Mouse (Mus musculus): Measurements from ENCODE around the gene Tec. TPM values are rescaled to one million over a fixed set of nuclear protein-coding genes. Genes with fewer than 3 reads are reported as not detected.
A peak's percentile ranks its signal among the peaks of the same experiment; 100 is the strongest.

The Tec gene
- polyA plus RNA-seq, 1 experiment from 2014 or later = 19.0 TPM

DNA sequence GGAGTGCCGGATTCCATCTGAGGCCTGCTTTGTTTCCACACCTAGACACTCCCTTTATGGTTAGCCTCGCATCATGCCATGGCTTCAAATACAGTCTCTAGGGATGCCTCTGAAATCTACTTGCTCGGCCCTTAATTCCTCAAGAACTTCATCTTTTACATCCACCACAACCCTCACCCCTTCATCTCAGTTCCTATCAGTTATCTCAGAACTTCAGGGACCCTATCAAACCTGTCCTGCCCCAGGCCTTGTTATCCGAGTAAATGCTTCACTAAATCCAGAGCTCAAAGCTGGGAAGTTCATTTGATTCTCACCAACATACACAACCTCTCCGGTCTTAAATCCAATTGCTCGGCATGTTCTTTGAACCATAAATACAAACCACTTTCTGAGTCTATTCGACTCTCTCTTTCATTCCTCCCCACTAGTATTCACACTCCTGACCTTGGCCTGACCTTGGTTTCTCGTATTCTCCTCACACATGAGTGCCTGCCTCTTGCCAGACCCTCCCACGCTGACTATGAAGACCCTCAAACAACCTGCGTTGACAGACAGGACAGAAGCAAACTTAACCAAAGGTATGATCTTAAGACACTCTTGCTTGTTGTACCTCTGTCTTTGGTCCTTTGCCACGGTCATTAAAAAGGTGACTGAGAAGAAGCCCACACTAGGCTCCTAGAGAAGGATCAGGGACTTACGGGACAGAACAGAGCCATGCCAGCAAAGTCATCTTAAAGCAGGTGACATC is 17.2 kb downstream of the Tec start:
- H3K27ac ChIP-seq = no peak overlapping the region
- no peak overlapping the region for H3K4me3 ChIP-seq
- H3K9me3 ChIP-seq (replicated peaks) = no peaks in the 10 kb centered on the region
- H3K27me3 ChIP-seq = no peaks in the 10 kb centered on the region
- H3K4me1 ChIP-seq (replicated peaks) = peaks cover 58% of the 10 kb centered on the region
- 81% methylated on average over 12 of the region's 12 CpGs for WGBS
- no peak for ATAC-seq (replicated peaks; ENCODE audit: insufficient number of reproducible peaks, insufficient read depth, low FRiP score, low read depth)
- H3K4me2 ChIP-seq = no peak overlapping the region
- no peak overlapping the region for H3K9ac ChIP-seq
- no peaks in the 10 kb centered on the region for H3K36me3 ChIP-seq

DNA sequence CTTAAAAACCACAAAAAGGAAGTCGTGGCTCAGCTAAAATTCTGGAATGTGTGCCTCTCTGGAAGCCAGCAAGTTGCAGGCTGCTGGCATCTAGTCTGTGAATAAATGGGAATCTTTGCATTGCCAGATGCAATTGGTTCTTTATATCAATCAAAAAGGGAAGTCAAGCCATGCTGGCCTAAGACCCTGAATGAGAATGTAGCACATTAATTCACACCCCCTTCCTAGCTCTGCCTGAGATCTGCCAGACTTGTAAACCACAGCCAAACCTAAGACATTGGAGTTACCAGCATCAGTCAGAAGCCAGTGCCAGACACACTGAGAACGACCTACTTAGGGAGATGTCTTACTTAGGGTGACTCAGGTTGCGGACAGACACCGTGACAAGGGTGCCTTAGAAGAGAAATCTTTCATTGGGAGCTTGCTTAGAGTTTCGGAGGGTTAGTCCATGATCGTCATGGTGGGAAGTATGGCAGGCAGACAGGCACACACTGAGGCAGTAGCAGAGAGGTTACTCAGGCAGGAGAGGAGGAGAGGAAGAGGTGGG is 19.3 kb downstream of the Tec start:
- peaks cover 58% of the 10 kb centered on the region for H3K4me1 ChIP-seq (replicated peaks)
- H3K9ac ChIP-seq = no peak overlapping the region
- no peak overlapping the region for H3K4me2 ChIP-seq
- no peak overlapping the region for H3K27ac ChIP-seq
- ATAC-seq (replicated peaks; ENCODE audit: insufficient number of reproducible peaks, insufficient read depth, low FRiP score, low read depth) = no peak
- no peaks in the 10 kb centered on the region for H3K27me3 ChIP-seq
- H3K4me3 ChIP-seq = no peak overlapping the region
- whole genome bisulfite sequencing = 81% methylated on average over 6 of the region's 6 CpGs
- H3K9me3 ChIP-seq (replicated peaks) = no peaks in the 10 kb centered on the region
- no peaks in the 10 kb centered on the region for H3K36me3 ChIP-seq

DNA sequence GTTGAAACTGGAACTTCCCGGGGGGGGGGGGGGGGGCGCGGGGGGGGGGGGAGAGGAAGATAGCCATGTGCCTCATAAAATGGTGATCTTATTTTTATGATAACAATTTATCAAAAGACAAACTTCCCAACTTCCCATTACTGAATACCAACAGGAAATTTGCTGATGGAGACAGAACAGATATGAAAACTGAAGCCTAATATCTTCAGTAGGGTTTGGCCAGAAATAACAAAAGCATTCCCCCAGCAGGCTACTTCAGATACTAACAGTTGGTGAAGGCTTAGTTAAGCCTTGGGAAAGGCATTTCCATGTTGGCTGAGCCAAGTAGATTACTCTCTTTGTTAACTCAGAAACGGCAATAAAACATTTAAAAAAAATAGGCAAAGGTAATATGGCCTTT is 21.6 kb downstream of the Tec start:
- peak; percentile 49; the same call in 1 of the 2 replicates for ATAC-seq (replicated peaks; ENCODE audit: insufficient number of reproducible peaks, insufficient read depth, low FRiP score, low read depth)
- peaks cover 51% of the 10 kb centered on the region for H3K4me1 ChIP-seq (replicated peaks)
- H3K27ac ChIP-seq = no peak overlapping the region
- H3K27me3 ChIP-seq = no peaks in the 10 kb centered on the region
- no peak overlapping the region for H3K4me2 ChIP-seq
- H3K9ac ChIP-seq = no peak overlapping the region
- no peaks in the 10 kb centered on the region for H3K9me3 ChIP-seq (replicated peaks)
- no peaks in the 10 kb centered on the region for H3K36me3 ChIP-seq
- no peak overlapping the region for H3K4me3 ChIP-seq
- 33% methylated on average over 1 of the region's 4 CpGs for WGBS

DNA sequence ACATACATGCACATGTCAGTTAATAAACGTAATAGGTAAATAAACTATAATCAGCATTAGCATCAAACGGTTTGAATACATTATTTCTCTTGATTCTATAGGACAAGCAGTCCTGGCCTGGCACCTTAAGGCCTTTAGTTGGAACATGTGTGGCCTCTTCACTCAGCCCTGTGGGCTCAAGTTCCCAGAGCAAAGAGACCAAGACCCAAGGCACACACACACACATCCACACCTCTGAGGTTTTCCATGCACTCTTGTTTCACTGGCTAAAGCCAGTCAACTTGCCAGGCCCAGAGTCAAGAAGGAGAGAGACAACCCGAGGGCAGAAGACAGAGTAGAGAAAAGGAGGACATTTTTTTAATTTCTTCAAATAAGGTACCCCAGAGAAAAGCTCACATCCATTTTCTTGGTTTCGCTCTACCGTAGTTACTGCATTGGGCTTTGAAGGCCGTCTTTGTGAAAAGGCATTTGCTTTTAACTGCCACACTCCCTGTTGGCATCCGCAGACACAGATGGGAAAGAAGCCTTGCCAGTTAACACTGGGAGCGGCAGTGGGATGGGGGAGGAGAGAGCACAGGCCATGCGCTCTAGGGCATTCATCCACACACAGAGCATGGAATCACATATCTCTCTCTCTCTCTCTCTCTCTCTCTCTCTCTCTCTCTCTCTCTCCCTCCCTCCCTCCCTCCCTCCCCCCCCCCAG is 22.2 kb downstream of the Tec start:
- peaks cover 45% of the 10 kb centered on the region for H3K4me1 ChIP-seq (replicated peaks)
- no peaks in the 10 kb centered on the region for H3K27me3 ChIP-seq
- no peaks in the 10 kb centered on the region for H3K36me3 ChIP-seq
- H3K27ac ChIP-seq = peak overlapping the region; percentile 64
- H3K9me3 ChIP-seq (replicated peaks) = no peaks in the 10 kb centered on the region
- peak; percentile 69 for ATAC-seq (replicated peaks; ENCODE audit: insufficient number of reproducible peaks, insufficient read depth, low FRiP score, low read depth)
- no peak overlapping the region for H3K9ac ChIP-seq
- 0 out of 2 replicates have a peak overlapping the region, but pooled peaks have one; percentile 2 for H3K4me2 ChIP-seq
- no peak overlapping the region for H3K4me3 ChIP-seq
- 55% methylated on average over 9 of the region's 9 CpGs for WGBS

DNA sequence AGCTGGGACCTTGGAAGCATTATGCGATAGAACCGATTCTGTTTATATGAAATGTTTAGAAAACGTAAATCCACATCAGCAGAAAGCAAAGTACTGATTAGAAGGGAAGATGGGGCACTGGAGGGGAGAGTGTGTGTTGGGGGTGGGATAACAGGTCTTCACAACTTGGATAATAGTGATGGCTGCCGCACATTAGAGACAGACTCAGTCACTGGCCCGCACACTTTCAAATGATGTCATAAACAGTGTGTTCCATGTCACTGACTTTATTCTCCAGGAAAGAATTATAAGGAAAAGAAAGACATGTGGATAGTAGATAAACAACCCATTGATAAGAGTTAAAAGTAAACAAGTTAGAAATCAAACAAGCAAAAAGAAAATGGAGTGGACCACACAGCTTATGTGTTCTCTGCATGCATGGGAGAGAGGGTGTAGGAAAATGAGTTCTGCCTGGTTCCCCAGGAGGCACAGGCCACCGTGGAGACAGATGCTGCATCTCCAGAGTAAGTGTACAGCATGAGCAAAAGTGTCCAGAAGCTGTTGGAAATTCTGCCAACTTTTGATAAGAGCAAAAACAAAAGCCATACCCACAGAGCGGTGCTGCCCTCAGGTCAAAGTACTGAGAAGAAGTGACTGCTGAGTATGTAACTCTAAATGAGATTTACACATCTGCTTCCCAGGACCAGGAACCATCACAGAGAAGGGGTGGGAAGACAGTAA is 23.3 kb downstream of the Tec start:
- H3K9ac ChIP-seq = no peak overlapping the region
- H3K27ac ChIP-seq = no peak overlapping the region

DNA sequence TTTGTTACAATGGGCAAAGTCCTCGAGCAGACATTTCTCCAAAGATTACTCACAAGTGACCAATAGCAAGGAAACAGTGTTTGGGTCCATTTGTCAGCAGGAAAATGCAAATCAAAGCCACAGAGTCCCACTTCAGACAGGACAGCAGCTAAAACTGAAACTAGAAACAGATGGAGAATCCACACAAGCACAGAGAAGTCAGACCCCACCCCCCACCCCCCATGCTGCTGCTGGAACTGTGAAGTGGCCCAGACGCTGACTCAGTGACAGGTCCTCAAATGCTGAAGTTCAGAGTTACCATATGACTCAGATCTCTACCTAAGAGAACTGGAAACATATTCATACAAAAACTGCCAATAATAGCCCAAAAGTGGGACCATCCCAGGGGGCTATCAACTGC is 24.0 kb downstream of the Tec start:
- Histone ChIP-seq H3K27me3 (no peaks in the 10 kb centered on the region), H3K4me2 (no peak overlapping the region), H3K27ac (no peak overlapping the region), H3K36me3 (no peaks in the 10 kb centered on the region), H3K9me3 (replicated peaks) (no peaks in the 10 kb centered on the region), H3K9ac (no peak overlapping the region), H3K4me1 (replicated peaks) (peaks cover 43% of the 10 kb centered on the region), H3K4me3 (no peak overlapping the region)
- 25% methylated on average over 2 of the region's 2 CpGs for WGBS
- ATAC-seq (replicated peaks; ENCODE audit: insufficient number of reproducible peaks, insufficient read depth, low FRiP score, low read depth) = no peak

More for the DNA sequence above, 23.3 kb downstream of the Tec start:
- Histone ChIP-seq H3K9me3 (replicated peaks) (no peaks in the 10 kb centered on the region), H3K36me3 (no peaks in the 10 kb centered on the region), H3K4me2 (no peak overlapping the region), H3K4me1 (replicated peaks) (peaks cover 43% of the 10 kb centered on the region), H3K4me3 (no peak overlapping the region), H3K27me3 (no peaks in the 10 kb centered on the region)
- 56% methylated on average over 7 of the region's 7 CpGs for whole genome bisulfite sequencing
- no peak; the same call in 1 of the 2 replicates for ATAC-seq (replicated peaks; ENCODE audit: insufficient number of reproducible peaks, insufficient read depth, low FRiP score, low read depth)

DNA sequence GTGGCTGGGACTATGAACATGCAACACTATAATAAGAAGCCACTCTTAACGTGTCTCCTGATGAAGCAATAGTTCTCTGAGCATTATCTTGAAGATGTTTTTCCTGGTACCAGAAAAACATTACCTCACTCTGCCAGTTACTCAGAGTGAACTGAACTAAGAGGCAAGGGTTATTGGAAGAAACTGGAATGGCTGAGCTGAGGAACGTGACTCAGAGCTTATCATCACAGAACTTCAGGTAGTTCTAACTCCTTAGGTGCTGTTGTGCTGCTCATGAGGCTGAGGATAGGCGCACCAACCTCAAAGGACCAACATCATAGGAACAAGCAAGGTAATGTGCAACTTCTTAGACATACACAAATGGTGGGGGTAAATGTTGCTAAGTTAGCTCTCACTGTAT is 28.6 kb downstream of the Tec start:
- H3K36me3 ChIP-seq = no peaks in the 10 kb centered on the region
- no peaks in the 10 kb centered on the region for H3K9me3 ChIP-seq (replicated peaks)
- H3K4me1 ChIP-seq (replicated peaks) = peaks cover 8% of the 10 kb centered on the region
- 66% methylated on average over 3 of the region's 3 CpGs for WGBS
- no peak overlapping the region for H3K27ac ChIP-seq
- H3K27me3 ChIP-seq = no peaks in the 10 kb centered on the region
- no peak for ATAC-seq (replicated peaks; ENCODE audit: insufficient number of reproducible peaks, insufficient read depth, low FRiP score, low read depth)
- H3K9ac ChIP-seq = no peak overlapping the region
- no peak overlapping the region for H3K4me2 ChIP-seq
- no peak overlapping the region for H3K4me3 ChIP-seq

DNA sequence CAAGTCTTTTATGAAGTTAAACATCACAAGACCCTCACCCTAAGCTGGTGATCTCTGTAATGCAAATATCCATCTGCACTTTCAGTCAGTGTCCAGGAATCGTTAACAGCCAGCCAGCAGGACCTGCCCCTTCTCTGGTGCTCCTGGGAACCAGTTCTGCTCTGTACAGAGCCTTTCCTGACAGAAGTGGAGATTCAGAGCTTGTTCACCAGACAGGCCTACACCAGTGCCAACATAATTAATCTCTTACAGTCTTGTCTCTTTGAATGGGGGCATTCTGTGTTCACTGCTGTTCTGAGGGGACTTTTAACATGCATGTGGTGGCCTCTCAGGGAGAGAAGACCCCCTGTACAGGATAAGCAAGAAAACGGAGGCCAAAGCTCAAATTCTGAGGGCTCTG is 29.3 kb downstream of the Tec start:
- no peaks in the 10 kb centered on the region for H3K27me3 ChIP-seq
- no peak overlapping the region for H3K27ac ChIP-seq
- H3K4me3 ChIP-seq = no peak overlapping the region
- no peak for ATAC-seq (replicated peaks; ENCODE audit: insufficient number of reproducible peaks, insufficient read depth, low FRiP score, low read depth)
- H3K4me2 ChIP-seq = no peak overlapping the region
- H3K36me3 ChIP-seq = no peaks in the 10 kb centered on the region
- peaks cover 1% of the 10 kb centered on the region; the same call in 1 of the 2 replicates for H3K4me1 ChIP-seq (replicated peaks)
- H3K9ac ChIP-seq = no peak overlapping the region
- 62% methylated on average over 2 of the region's 2 CpGs for WGBS
- H3K9me3 ChIP-seq (replicated peaks) = no peaks in the 10 kb centered on the region

DNA sequence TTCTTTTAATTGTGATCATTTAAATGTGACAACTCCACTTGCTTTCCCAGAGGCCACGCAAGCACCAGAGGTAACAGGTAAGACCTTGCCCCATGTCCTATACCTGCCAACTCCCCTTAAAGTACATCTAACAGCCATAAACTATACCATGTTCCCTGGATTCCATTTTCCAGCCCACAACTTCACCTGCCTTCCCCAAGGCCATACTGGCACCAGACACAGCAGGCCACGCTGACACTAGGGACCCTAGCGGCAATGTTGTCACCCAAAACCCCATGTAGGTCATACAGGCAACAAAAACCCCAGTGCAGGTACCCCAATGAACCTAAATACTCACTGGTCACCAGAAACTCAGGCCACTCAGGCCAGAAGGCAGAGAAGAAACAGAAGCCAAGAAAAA is 32.6 kb downstream of the Tec start:
- H3K4me3 ChIP-seq = no peak overlapping the region
- no peaks in the 10 kb centered on the region for H3K36me3 ChIP-seq
- no peaks in the 10 kb centered on the region for H3K9me3 ChIP-seq (replicated peaks)
- H3K4me1 ChIP-seq (replicated peaks) = 0 out of 2 replicates have a peak, but pooled peaks cover 3% of the 10 kb centered on the region
- ATAC-seq (replicated peaks; ENCODE audit: insufficient number of reproducible peaks, insufficient read depth, low FRiP score, low read depth) = no peak
- H3K27me3 ChIP-seq = no peaks in the 10 kb centered on the region
- no peak overlapping the region for H3K4me2 ChIP-seq
- 94% methylated on average over 3 of the region's 3 CpGs for WGBS
- no peak overlapping the region for H3K27ac ChIP-seq
- no peak overlapping the region for H3K9ac ChIP-seq

DNA sequence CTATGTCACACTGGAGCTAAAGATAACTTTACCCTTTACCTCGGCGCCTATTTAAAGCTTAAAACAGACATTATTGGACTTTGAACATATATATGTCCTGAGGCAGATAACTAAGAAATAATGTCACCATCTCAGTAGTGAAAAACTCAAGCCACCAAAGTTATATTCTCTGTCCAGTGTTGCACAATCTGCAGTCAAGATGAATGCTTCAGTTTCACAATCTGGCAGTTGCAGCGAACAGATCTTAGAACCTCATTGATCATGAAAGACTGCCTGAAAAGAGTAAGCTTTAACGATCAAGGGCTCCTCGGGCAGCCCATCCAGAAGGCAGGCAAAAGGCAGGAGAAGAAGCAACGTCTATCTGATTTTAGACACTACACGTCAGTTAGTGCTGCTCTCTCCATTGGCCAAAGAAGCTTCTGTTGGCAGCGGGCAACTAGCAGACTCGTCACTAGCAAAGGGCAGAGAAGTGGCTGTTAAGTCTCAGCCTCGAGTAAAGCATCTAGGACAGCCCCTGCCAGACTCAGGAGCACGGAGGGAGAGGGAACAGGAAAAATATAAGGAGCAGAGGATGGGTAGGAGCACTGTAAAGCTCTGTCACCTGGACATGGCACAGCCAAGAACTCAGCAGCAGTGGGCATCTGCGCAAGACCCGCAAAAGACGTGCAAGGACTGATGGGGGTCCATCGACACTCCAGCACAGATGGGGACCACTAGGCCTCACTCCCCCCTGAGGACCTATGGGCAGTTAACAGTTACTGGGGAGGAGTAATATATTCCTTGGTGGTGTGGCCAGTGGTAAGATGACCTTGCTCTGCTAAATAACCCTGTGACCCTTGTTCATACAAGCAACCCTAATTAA is 35.1 kb downstream of the Tec start:
- H3K27ac ChIP-seq = no peak overlapping the region
- H3K4me1 ChIP-seq (replicated peaks) = peaks cover 11% of the 10 kb centered on the region; the same call in 1 of the 2 replicates
- H3K27me3 ChIP-seq = no peaks in the 10 kb centered on the region
- 71% methylated on average over 15 of the region's 15 CpGs for WGBS
- no peak overlapping the region for H3K9ac ChIP-seq
- no peak overlapping the region for H3K4me2 ChIP-seq
- no peak overlapping the region for H3K4me3 ChIP-seq
- no peaks in the 10 kb centered on the region for H3K36me3 ChIP-seq
- no peaks in the 10 kb centered on the region for H3K9me3 ChIP-seq (replicated peaks)
- no peak for ATAC-seq (replicated peaks; ENCODE audit: insufficient number of reproducible peaks, insufficient read depth, low FRiP score, low read depth)

Data from heart, embryonic 15.5 days (tissue).